Mouse (Mus musculus): Measurements from ENCODE around the gene Arnt2.

Arnt2 gene

DNA sequence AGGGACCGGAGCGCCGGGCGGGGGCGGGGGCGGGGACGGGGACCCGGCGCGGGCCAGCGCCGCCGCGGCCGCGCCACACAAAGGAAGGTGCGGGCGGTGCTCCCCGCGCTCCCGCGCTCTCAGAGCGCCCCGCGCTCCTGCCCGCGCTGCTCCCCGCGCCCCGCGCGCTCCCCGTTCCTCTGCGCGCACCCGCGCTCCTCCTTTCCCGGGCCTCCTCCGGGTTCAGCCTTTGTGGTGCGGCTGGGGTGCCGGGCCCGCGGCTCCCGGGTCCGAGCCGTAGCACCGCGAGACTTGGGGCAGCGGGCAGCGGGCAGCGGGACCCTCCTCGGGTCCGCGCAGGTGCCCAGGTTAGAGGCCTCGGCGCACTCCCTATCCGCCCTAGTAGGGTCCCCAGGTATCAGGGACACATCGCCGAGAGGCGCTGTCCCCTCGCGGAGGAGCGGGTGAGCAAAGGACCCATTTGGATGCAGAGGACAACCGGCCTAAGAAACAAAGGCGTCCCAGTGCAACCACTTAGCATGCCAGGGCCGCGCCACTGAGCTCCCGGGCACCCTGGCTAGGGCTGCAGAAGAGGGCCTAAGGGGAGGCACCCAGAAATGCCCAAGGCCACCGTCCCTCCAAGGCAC lies at the start of gene Arnt2:
Gene Arnt2 (minus strand): TSS at position 281 of the 626 bp plus-strand sequence.
- peak; percentile 82 for DNase-seq (ENCODE audit: low read depth, low spot score)

DNA sequence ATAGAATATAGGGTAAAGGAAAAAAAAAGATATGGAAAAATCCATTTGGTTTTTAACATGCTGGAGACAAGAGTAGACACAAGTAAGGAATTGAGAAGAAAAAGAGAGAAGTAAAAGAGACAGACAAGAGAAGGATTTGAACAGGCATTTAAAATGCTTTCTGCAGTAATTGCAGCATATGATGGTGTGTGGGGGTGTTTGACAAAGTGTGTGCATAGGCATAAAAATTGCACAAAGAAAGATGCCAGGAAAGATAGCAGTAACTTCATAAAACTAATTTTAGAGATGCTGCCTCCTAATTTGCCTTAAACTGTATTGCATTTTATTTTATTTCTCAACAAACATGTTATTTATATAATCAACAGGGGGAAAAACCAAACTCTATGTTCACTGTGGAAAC lies 41.7 kb upstream of the Arnt2 start:
- DNase-seq (ENCODE audit: low read depth, low spot score): no peak

- no peak for DNase-seq (ENCODE audit: low read depth, low spot score)
These were observed 39.1 kb upstream of the Arnt2 start for GRCm38 (mm10) chr7:84449066-84449465.

DNA sequence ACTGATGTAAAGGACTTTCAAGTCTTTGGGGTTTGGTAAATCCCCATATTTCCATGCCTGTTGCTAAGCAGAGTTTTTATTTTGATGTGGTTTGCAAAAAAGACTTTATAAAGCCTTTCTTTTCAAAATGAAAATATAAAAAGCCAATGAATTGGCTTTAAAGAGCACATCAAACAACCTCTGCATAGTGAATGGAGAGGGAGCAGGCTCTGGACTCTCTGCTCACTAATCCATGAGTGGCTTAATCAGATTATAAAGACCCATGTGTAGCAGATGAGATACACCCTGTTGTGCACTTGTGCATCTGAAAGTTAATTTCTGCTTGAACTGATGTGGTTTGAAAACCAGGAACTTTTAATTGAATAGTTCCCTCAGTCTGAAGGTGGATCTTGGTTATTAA lies 38.5 kb upstream of the Arnt2 start:
- DNase-seq (ENCODE audit: low read depth, low spot score): no peak

GRCm38 (mm10) chr7:84447740-84448435 lies 37.9 kb upstream of the Arnt2 start:
- no peak for DNase-seq (ENCODE audit: low read depth, low spot score)

DNA sequence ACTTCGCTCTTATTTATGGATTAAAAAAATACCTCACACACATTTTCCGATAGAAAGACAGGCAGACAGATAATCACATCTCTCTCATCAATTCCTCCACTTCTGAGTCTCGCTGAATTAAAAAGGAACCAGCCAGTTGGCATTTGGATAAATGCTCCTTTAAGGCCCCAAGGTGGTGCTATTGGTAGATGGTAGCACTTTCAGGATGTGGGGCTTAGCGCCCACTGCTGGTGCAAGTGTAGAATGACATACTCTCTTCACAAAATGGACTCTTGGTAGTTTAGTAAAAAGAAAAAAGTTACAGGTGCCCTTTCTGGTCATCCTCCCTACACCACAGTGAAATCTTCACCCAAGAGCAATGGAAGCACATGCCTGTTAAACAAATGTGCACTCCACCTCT lies 37.1 kb upstream of the Arnt2 start:
- peak; percentile 80 for DNase-seq (ENCODE audit: low read depth, low spot score)

- no peak for DNase-seq (ENCODE audit: low read depth, low spot score)
These were observed 32.5 kb upstream of the Arnt2 start for GRCm38 (mm10) chr7:84442343-84442911.

DNA sequence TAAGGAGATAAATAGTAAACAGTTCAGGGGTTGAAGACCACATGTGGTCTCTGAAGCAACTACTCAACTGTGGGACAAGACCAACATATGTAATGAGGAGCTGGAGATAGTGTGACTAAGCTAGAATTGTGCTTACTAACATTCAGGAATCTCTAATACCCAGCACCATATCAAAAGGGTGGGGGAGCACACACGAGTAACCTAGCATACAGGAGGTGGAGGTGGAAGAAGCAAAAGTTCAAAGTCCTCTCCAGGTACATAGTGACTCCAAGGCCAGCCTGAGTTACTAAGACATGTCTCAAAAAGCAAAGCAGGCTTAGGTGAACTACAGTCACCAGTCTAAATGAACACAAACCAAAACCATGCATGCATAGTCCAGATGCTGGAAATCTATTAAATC lies 29.6 kb upstream of the Arnt2 start:
- no peak for DNase-seq (ENCODE audit: low read depth, low spot score)

DNA sequence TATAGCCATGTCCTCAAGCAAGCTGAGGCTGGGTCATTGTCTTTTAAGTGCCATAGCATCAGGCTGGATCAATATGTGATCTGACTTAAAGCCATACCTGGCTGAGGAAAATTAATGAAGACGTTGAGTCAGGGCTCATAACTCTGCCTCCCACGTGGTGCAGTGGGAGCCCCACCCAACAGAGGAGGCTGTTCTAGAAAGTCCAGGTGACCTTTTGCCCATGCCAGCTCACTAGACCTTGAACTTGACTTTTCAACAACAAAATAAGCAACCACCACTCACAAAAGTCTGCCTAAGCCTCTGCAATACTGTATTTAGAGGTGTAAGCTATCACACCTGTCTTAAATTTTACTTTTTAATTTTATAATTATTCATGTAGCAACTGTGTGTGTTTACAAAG lies 24.9 kb upstream of the Arnt2 start:
- no peak for DNase-seq (ENCODE audit: low read depth, low spot score)

DNA sequence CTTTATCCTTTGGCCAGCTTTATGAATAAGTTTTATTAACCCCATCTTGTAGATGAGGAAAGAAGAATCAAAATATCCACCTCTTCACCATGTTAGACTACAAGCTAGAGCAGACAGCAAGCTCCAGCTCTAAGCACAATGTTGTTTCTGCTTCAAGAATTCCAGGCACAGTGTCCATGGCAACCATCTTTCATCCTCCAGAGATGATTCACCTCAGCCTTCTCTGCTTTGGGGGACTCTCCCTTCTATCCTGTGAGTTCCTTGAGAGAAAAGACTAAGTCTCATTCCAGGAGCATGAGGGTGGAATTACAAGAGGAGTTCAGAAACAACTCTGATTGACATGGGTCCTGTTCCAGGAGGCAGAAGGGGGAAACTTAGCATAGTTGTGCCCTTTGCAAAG lies 22.2 kb upstream of the Arnt2 start:
- DNase-seq (ENCODE audit: low read depth, low spot score): no peak

DNA sequence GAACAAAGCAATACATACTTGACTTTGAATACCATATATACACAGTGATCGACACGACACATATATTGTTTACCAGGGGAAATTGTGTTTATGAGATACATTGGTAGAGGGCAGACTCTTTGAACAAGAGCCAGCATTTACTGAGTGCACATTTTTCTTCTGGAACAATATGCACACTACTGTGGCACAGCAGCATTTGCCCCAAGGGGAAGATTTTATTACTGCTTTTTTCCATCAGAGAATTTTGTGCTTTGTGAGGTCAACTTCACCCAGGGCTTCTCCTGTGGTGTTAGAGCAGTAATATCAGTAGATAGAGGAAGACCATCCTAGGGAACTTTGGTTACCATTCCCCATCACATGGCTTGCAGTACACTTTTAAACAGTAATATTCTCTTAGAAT lies 17.2 kb upstream of the Arnt2 start:
- no peak for DNase-seq (ENCODE audit: low read depth, low spot score)

- peak; percentile 39 for DNase-seq (ENCODE audit: low read depth, low spot score)
These were observed 14.9 kb upstream of the Arnt2 start for GRCm38 (mm10) chr7:84424670-84425385.

GRCm38 (mm10) chr7:84421753-84422152 lies 11.8 kb upstream of the Arnt2 start:
- DNase-seq (ENCODE audit: low read depth, low spot score): no peak

GRCm38 (mm10) chr7:84421291-84421665 lies 11.3 kb upstream of the Arnt2 start:
- no peak for DNase-seq (ENCODE audit: low read depth, low spot score)

DNA sequence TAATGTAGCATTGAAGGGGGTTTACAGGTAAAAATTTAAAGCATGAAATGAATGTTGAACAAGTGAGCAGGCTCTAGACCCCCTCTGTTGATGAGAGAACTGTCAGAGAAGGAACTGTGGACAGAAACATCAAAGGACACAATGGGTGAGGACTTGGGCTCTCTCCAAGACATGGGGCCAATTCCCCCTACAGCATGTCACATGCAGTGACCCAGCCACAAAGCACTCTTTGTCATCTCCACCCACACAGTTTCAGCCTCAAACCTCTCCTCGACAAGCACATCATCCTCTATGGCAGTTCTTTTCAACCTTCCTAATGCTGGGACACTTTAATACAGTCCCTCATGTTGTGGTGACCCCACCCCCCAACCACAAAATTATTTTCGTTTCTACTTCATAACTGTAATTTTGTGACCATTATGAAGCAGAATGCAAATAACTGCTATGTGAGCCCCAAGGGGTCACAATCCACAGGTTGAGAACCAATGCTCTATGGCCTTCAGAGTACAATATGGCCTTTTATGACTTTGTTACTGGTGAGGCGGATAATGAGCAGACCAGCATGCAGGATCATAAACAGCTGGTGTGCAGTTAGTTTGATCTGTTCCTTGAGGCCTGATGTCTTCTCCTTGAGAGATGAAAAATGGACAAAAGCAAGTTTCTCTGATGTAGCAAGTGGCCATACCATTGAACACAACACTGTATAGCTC lies 10.8 kb upstream of the Arnt2 start:
- DNase-seq (ENCODE audit: low read depth, low spot score): no peak

GRCm38 (mm10) chr7:84417441-84417840 lies 7.5 kb upstream of the Arnt2 start:
- DNase-seq (ENCODE audit: low read depth, low spot score): no peak

GRCm38 (mm10) chr7:84412570-84412969 lies 2.6 kb upstream of the Arnt2 start:
- DNase-seq (ENCODE audit: low read depth, low spot score): no peak

DNA sequence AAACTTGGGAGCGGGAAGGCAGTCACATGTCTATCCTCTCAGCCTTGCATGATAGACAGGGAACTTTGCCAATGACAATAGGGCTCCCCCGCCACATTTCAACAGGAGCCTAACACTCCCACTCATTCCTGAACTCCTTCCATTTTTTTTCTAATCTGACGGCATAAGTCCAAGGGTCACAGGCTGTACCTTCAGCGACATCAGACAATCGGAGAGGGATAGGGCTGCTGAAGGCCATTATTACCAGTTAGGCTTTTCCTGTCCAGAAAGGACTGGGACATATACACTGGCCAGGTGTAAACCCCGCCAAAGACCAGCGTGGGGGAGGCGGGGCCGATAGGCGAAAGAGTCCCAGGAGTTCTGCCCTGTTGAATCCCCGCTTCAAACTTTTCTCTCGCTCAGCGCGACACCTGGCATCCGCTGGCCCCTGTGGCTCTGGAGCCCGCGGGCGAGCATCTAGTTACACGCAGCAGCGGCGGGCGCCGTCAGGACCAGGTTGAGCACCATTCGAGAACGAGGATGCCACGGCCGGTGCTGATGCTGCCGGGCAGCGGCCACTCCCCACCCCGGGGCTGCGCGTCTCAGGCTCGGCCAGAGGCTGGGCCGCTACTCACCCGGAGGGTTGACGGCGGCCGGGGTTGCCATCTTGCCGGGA lies 608 bp downstream of the Arnt2 start:
- DNase-seq (ENCODE audit: low read depth, low spot score): peak; percentile 59

GRCm38 (mm10) chr7:84408282-84408681 lies 1.7 kb downstream of the Arnt2 start:
- no peak for DNase-seq (ENCODE audit: low read depth, low spot score)

GRCm38 (mm10) chr7:84403371-84403770 lies 6.6 kb downstream of the Arnt2 start:
- DNase-seq (ENCODE audit: low read depth, low spot score): peak; percentile 13
